Mouse (Mus musculus) lung, embryonic 14.5 days (tissue): ENCODE results near the gene Nepn. TPM values are rescaled to one million over a fixed set of nuclear protein-coding genes. Genes with fewer than 3 reads are reported as not detected.

Experiments
- ATAC-seq: fragments of 200-750 bp; cut with Nextera tagmentation; 2 replicates; pipeline ENCODE4 v1.8.0; 2017; ENCODE audit warnings: mild to moderate bottlenecking, moderate TSS enrichment, moderate library complexity; ENCODE audit not compliant: insufficient read depth
- DNase-seq: peaks from one replicate; pipeline ENCODE4 v3.0.0-alpha.2; 2015
- H3K27ac ChIP-seq: fragments of 300-500 bp; sonication (generic); 2 replicates; pipeline ENCODE4 v1.5.1; 2014; ENCODE audit warnings: low read depth, mild to moderate bottlenecking, moderate library complexity
- H3K27me3 ChIP-seq: fragments of 300-500 bp; sonication (generic); 2 replicates; pipeline ENCODE4 v1.6.1; 2014; ENCODE audit warnings: low read length, control low read depth; ENCODE audit not compliant: insufficient read depth
- H3K36me3 ChIP-seq: fragments of 300-500 bp; sonication (generic); 2 replicates; pipeline ENCODE4 v1.6.1; 2014; ENCODE audit warnings: control low read depth; ENCODE audit not compliant: insufficient read depth
- H3K4me1 ChIP-seq: fragments of 300-500 bp; sonication (generic); 2 replicates; pipeline ENCODE4 v1.6.1; 2014; ENCODE audit warnings: antibody characterized with exemption, control low read depth; ENCODE audit not compliant: insufficient read depth
- H3K4me2 ChIP-seq: fragments of 300-500 bp; sonication (generic); 2 replicates; pipeline ENCODE4 v1.6.1; 2014; ENCODE audit warnings: mild to moderate bottlenecking
- H3K4me3 ChIP-seq: fragments of 300-500 bp; sonication (generic); 2 replicates; pipeline ENCODE4 v1.5.1; 2014; ENCODE audit warnings: low read depth, low read length
- H3K9ac ChIP-seq: fragments of 300-500 bp; sonication (generic); 2 replicates; pipeline ENCODE4 v1.6.1; 2014
- H3K9me3 ChIP-seq: fragments of 300-500 bp; sonication (generic); 2 replicates; pipeline ENCODE4 v1.6.1; 2016; ENCODE audit warnings: low read depth, low read length, control low read depth
- CTCF ChIP-seq: IDR thresholded peaks from 2 replicates; pipeline ENCODE4 v1.5.1; 2016; ENCODE audit warnings: antibody characterized with exemption, low read depth
- WGBS: fragments of 180-500 bp; shearing (Covaris S2); extraction: QIAGEN DNeasy Blood & Tissue Kit; methylation state at CpG from one replicate; pipeline ENCODE4 v1.1.7; 2014; 5-methylcytosine and 5-hydroxymethylcytosine counted together
- polyA plus RNA-seq: library from polyadenylated mRNA; unstranded; fragments of >200 nt; fragmentation: Nextera tagmentation; extraction: Ambion mirVana; gene quantifications from 2 replicates; pipeline ENCODE4 v1.2.1, GENCODE M21; 2014

The Nepn gene
- polyA plus RNA-seq, 1 experiment from 2014 or later = not detected

GRCm38 (mm10) chr10:52405160-52405559, 16.4 kb downstream of the Nepn start:
- Histone ChIP-seq H3K36me3 (no peaks in the 10 kb centered on the region), H3K4me2 (no peak overlapping the region), H3K4me3 (no peak overlapping the region), H3K9ac (no peak overlapping the region), H3K27ac (no peak overlapping the region), H3K27me3 (no peaks in the 10 kb centered on the region), H3K9me3 (no peaks in the 10 kb centered on the region), H3K4me1 (no peaks in the 10 kb centered on the region)
- DNase-seq = no peak
- no peak for ATAC-seq
- WGBS = 80% methylated on average over 13 of the region's 13 CpGs
- no peak for TF ChIP-seq CTCF

DNA sequence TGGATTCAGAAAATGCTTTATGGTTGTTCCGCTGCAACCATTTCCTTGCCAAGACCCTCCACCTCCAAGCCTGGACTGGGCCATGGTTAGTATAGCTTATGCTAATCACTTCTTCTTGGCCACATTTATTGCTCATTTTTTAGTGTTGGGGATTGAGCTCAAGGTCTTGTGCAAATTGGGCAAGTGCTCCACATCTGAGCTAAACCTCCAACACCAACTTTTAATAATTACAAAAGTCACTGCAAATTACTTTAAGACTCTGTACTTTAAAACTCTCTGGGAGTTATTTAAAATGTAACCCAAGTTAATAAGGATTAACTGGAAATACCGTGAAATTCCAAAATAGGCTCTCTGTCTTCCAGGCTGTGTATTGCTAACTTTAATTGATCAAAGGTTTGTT, 18.8 kb downstream of the Nepn start:
- DNase-seq = no peak
- Histone ChIP-seq H3K4me1 (no peaks in the 10 kb centered on the region), H3K27ac (no peak overlapping the region), H3K9ac (no peak overlapping the region), H3K27me3 (no peaks in the 10 kb centered on the region), H3K4me3 (no peak overlapping the region), H3K36me3 (no peaks in the 10 kb centered on the region), H3K4me2 (no peak overlapping the region), H3K9me3 (no peaks in the 10 kb centered on the region)
- TF ChIP-seq CTCF = no peak
- 88% methylated on average over 2 of the region's 2 CpGs for WGBS
- ATAC-seq = no peak

DNA sequence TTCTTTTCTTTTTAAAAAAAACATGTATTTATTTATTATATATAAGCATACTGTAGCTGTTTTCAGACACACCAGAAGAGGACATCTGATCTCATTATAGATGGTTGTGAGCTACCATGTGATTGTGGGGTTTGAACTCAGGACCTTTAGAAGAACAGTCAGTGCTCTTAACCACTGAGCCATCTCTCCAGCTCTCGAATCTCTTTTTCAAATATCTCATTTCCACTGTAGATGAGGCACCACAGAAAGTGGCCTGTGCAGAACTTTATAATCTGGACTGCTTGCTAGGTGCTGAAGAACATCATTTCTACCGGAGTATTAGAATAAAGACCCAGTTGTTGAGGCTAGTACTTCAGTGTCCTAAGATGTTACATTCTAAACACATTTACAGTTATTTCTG, 26.2 kb downstream of the Nepn start:
- WGBS = 79% methylated on average over 2 of the region's 2 CpGs
- ATAC-seq (no peak), DNase-seq (no peak)
- no peaks in the 10 kb centered on the region for H3K27me3 ChIP-seq
- no peak overlapping the region for H3K4me3 ChIP-seq
- H3K9me3 ChIP-seq = no peaks in the 10 kb centered on the region
- H3K4me1 ChIP-seq = peaks cover 7% of the 10 kb centered on the region
- no peak for TF ChIP-seq CTCF
- no peak overlapping the region for H3K9ac ChIP-seq
- H3K4me2 ChIP-seq = no peak overlapping the region
- no peaks in the 10 kb centered on the region for H3K36me3 ChIP-seq
- no peak overlapping the region for H3K27ac ChIP-seq

DNA sequence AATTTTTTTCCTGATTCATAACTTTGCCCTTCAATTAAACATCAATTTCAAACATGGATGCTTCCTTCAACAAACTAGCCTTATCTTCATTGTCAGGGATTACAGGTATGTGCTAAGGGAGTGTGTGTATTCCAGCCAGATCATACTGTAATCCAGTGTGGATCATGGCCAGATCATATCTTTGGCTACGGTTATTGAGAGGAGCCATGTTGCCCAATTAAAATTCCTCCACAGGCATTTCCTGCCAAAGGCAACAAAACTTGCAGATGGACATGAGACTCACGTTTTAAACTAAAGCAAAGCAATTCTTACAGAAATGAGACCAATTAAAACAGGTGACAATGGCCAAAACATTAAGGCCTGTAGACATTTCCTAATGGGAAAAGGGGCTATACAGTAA, 27.7 kb downstream of the Nepn start:
- Histone ChIP-seq H3K27me3 (no peaks in the 10 kb centered on the region), H3K27ac (no peak overlapping the region), H3K36me3 (no peaks in the 10 kb centered on the region), H3K9me3 (no peaks in the 10 kb centered on the region), H3K4me1 (peaks cover 7% of the 10 kb centered on the region), H3K9ac (peak overlapping the region; percentile 52), H3K4me3 (peak overlapping the region; percentile 96), H3K4me2 (peak overlapping the region; percentile 57)
- peak; percentile 13 for DNase-seq
- ATAC-seq = no peak
- 37% methylated on average over 2 of the region's 2 CpGs for WGBS
- TF ChIP-seq CTCF = no peak

DNA sequence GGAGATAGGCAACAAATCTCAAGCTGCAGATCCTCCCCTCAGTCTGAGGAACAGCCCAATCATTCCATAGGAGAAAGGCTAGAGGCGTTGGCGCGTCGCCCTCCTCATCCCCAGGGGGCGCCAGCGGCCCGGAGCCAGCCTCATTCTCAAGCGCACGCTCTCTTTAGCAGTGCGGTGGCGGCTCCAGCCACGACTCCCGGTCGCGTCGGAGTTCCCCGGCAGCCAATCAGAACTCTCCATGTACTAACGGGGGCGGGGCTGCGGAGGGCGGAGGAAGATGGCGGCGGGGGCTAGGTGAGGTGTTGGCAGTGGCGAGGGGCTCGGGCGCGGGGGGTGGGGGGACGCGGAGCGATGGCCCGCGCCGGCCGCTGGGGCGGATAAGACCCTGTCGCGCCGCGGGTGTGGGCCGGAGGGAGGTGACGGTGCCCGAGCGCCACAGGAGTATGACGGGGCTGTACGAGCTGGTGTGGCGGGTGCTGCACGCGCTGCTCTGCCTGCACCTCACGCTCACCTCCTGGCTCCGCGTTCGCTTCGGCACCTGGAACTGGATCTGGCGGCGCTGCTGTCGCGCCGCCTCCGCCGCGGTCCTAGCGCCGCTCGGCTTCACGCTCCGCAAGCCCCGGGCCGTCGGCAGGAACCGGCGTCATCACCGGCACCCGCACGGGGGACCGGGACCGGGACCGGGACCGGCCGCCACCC, 28.7 kb downstream of the Nepn start, which contains the start of gene Nus1:
Gene Nus1 (plus strand): TSS at position 249 of the 699 bp plus-strand sequence.
- H3K4me2 ChIP-seq = peak within 1 kb of the TSS; percentile 81
- H3K4me3 ChIP-seq = peak within 1 kb of the TSS; percentile 96
- H3K36me3 ChIP-seq = no peaks in the 10 kb centered on the region
- H3K4me1 ChIP-seq = peaks cover 7% of the 10 kb centered on the region
- H3K9ac ChIP-seq = peak within 1 kb of the TSS; percentile 93
- under 1% methylated on average over 78 of the region's 79 CpGs for WGBS
- peak; percentile 99 for ATAC-seq
- peak; percentile 93 for TF ChIP-seq CTCF
- H3K9me3 ChIP-seq = no peaks in the 10 kb centered on the region
- DNase-seq = peak; percentile 98
- H3K27ac ChIP-seq = peak within 1 kb of the TSS; percentile 90
- H3K27me3 ChIP-seq = no peaks in the 10 kb centered on the region

GRCm38 (mm10) chr10:52417998-52418860, 29.5 kb downstream of the Nepn start:
- no peak for TF ChIP-seq CTCF
- H3K27ac ChIP-seq = peak overlapping the region; percentile 90
- H3K4me1 ChIP-seq = peaks cover 7% of the 10 kb centered on the region
- WGBS = 1% methylated on average over 39 of the region's 39 CpGs
- peak overlapping the region; percentile 93 for H3K9ac ChIP-seq
- peak overlapping the region; percentile 96 for H3K4me3 ChIP-seq
- peak overlapping the region; percentile 81 for H3K4me2 ChIP-seq
- H3K9me3 ChIP-seq = no peaks in the 10 kb centered on the region
- DNase-seq (peak; percentile 49), ATAC-seq (peak; percentile 35; the same call in 1 of the 2 replicates)
- H3K27me3 ChIP-seq = no peaks in the 10 kb centered on the region
- no peaks in the 10 kb centered on the region for H3K36me3 ChIP-seq

DNA sequence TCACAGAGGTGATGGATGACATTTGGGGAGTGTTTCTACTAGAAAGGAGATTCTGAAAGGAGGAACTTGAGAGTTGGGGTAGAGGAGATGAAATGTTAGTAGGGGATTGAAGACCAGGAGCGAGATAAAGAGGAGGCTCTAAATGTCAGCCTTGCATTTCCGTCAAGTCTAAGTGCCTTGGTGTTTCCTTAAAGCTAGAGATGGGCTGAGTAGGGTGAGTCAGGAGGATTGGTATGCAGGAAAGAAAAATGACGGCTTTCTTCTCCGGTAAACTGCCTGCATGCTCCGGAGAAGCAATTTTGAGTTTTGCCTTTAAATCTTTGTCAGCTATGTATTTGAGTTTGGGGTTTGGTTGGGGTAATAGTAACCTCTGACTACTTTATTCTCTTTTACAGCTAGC, 30.2 kb downstream of the Nepn start:
- no peak overlapping the region; the same call in 1 of the 2 replicates for H3K27ac ChIP-seq
- no peak for ATAC-seq
- 46% methylated on average over 5 of the region's 5 CpGs for WGBS

More for the DNA sequence above, 30.2 kb downstream of the Nepn start:
- H3K4me3 ChIP-seq = peak overlapping the region; percentile 96
- H3K9ac ChIP-seq = peak overlapping the region; percentile 93
- no peaks in the 10 kb centered on the region for H3K36me3 ChIP-seq
- H3K9me3 ChIP-seq = no peaks in the 10 kb centered on the region
- no peaks in the 10 kb centered on the region for H3K27me3 ChIP-seq
- no peak for DNase-seq
- no peak for TF ChIP-seq CTCF
- peak overlapping the region; percentile 81 for H3K4me2 ChIP-seq
- peaks cover 7% of the 10 kb centered on the region for H3K4me1 ChIP-seq
